Mouse (Mus musculus) erythroblast, embryonic 14.5 days (primary cell): ENCODE measurements around the gene Klhdc4. TPM values are rescaled to one million over a fixed set of nuclear protein-coding genes. Genes with fewer than 3 reads are reported as not detected.

Source experiments
- H3K27me3 ChIP-seq: 2 replicates; pipeline ENCODE4 v1.6.1; 2012; ENCODE audit warnings: inconsistent platforms; ENCODE audit not compliant: control insufficient read depth
- H3K36me3 ChIP-seq: 2 replicates; pipeline ENCODE4 v1.6.1; 2012; ENCODE audit warnings: mild to moderate bottlenecking, inconsistent platforms; ENCODE audit not compliant: control insufficient read depth
- H3K4me1 ChIP-seq: 2 replicates; pipeline ENCODE4 v1.6.1; 2012; ENCODE audit warnings: inconsistent platforms; ENCODE audit not compliant: control insufficient read depth
- H3K4me3 ChIP-seq: replicated peaks from 2 replicates; pipeline ENCODE3; 2012; ENCODE audit warnings: moderate library complexity, mild to moderate bottlenecking, inconsistent platforms
- H3K9me3 ChIP-seq: 2 replicates; pipeline ENCODE4 v1.6.1; 2012; ENCODE audit warnings: low read length, inconsistent platforms, mixed read lengths; ENCODE audit not compliant: control insufficient read depth
- GATA1 ChIP-seq: IDR thresholded peaks from 2 replicates; pipeline ENCODE4 v1.6.1; 2012; ENCODE audit warnings: low read length, inconsistent platforms, mixed read lengths
- TAL1 ChIP-seq: IDR thresholded peaks from 3 replicates; pipeline ENCODE4 v1.6.1; 2012; ENCODE audit warnings: low read length, inconsistent platforms, mixed read lengths
- polyA plus RNA-seq: library from polyadenylated mRNA; stranded (reverse); fragments of >175 nt; gene quantifications from 2 replicates; pipeline ENCODE4 v1.2.3, GENCODE M21; 2012

Gene Klhdc4
- polyA plus RNA-seq, 1 experiment = 2.7 TPM

GRCm38 (mm10) chr8:121821770-121822169, 7.6 kb downstream of the Klhdc4 start:
- H3K27me3 ChIP-seq = no peaks in the 10 kb centered on the region
- TF ChIP-seq GATA1 (no peak), TAL1 (no peak)
- no peaks in the 10 kb centered on the region for H3K9me3 ChIP-seq
- H3K4me1 ChIP-seq = no peaks in the 10 kb centered on the region
- H3K36me3 ChIP-seq = peaks cover 24% of the 10 kb centered on the region
- no peak overlapping the region for H3K4me3 ChIP-seq

- Histone ChIP-seq H3K9me3 (no peaks in the 10 kb centered on the region), H3K4me1 (no peaks in the 10 kb centered on the region), H3K27me3 (no peaks in the 10 kb centered on the region), H3K36me3 (peaks cover 24% of the 10 kb centered on the region), H3K4me3 (no peak overlapping the region)
- TF ChIP-seq TAL1 = no peak
Observed at GRCm38 (mm10) chr8:121821320-121821719, 8.0 kb downstream of the Klhdc4 start.

- Histone ChIP-seq H3K4me3 (no peak overlapping the region), H3K9me3 (no peaks in the 10 kb centered on the region), H3K36me3 (peaks cover 24% of the 10 kb centered on the region), H3K27me3 (no peaks in the 10 kb centered on the region), H3K4me1 (no peaks in the 10 kb centered on the region)
- TF ChIP-seq TAL1 = no peak
- no peak for TF ChIP-seq GATA1
Observed at GRCm38 (mm10) chr8:121820840-121821239, 8.5 kb downstream of the Klhdc4 start.

- Histone ChIP-seq H3K4me1 (no peaks in the 10 kb centered on the region), H3K36me3 (peaks cover 43% of the 10 kb centered on the region), H3K9me3 (no peaks in the 10 kb centered on the region), H3K4me3 (no peak overlapping the region), H3K27me3 (no peaks in the 10 kb centered on the region)
- TF ChIP-seq GATA1 = no peak
- no peak for TF ChIP-seq TAL1
Observed at GRCm38 (mm10) chr8:121818226-121818625, 11.1 kb downstream of the Klhdc4 start.

GRCm38 (mm10) chr8:121811931-121812570, 17.3 kb downstream of the Klhdc4 start:
- Histone ChIP-seq H3K36me3 (peaks cover 53% of the 10 kb centered on the region), H3K27me3 (no peaks in the 10 kb centered on the region), H3K4me1 (no peaks in the 10 kb centered on the region), H3K4me3 (no peak overlapping the region), H3K9me3 (no peaks in the 10 kb centered on the region)
- TF ChIP-seq GATA1 = no peak
- no peak for TF ChIP-seq TAL1

GRCm38 (mm10) chr8:121811502-121811901, 17.9 kb downstream of the Klhdc4 start:
- no peaks in the 10 kb centered on the region for H3K9me3 ChIP-seq
- H3K27me3 ChIP-seq = no peaks in the 10 kb centered on the region
- TF ChIP-seq TAL1 (no peak), GATA1 (no peak)
- H3K4me3 ChIP-seq = no peak overlapping the region
- H3K36me3 ChIP-seq = peaks cover 56% of the 10 kb centered on the region
- no peaks in the 10 kb centered on the region for H3K4me1 ChIP-seq

GRCm38 (mm10) chr8:121809524-121810155, 19.7 kb downstream of the Klhdc4 start:
- TF ChIP-seq GATA1 = no peak
- TF ChIP-seq TAL1 = no peak
- Histone ChIP-seq H3K36me3 (peaks cover 67% of the 10 kb centered on the region), H3K4me3 (no peak overlapping the region), H3K4me1 (no peaks in the 10 kb centered on the region), H3K27me3 (no peaks in the 10 kb centered on the region), H3K9me3 (no peaks in the 10 kb centered on the region)

- Histone ChIP-seq H3K4me3 (no peak overlapping the region), H3K27me3 (no peaks in the 10 kb centered on the region), H3K4me1 (no peaks in the 10 kb centered on the region), H3K36me3 (peaks cover 64% of the 10 kb centered on the region), H3K9me3 (no peaks in the 10 kb centered on the region)
- TF ChIP-seq GATA1 (no peak), TAL1 (no peak)
Observed at GRCm38 (mm10) chr8:121808032-121808431, 21.3 kb downstream of the Klhdc4 start.

GRCm38 (mm10) chr8:121806126-121806525, 23.2 kb downstream of the Klhdc4 start:
- H3K36me3 ChIP-seq = peaks cover 59% of the 10 kb centered on the region
- H3K9me3 ChIP-seq = no peaks in the 10 kb centered on the region
- H3K4me3 ChIP-seq = no peak overlapping the region
- no peak for TF ChIP-seq TAL1
- no peak for TF ChIP-seq GATA1
- H3K27me3 ChIP-seq = no peaks in the 10 kb centered on the region
- H3K4me1 ChIP-seq = no peaks in the 10 kb centered on the region
